Mouse (Mus musculus): ENCODE data around the gene Egr4.

DNA sequence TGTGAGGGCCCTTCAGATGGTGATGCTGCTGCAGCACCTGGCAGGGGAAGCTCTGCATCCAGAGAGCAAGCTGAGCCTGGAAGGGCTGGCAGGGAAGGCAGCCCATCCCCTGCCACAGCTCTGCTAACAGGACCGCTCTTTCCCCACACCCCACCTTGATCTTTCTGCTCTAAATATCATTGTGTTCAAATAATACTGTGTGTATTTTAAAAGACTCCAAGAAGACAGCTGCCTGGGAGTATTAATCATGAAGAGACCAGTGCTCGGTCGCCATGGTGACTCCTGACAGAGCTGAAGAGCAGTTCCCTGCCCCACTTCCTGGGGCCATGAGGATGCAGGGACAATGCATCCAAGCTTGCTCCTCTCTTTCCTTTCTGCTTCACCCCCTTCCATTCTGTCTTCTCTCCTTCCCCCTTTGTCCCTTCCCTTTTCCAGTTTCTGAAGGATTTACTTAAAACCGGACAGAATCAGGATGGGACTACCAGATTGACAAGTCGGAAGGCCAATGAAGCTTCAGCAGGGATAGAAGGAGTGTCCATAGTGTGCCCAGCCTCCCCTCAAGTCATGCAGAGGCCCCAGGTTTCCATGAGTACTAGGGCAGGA lies 4.8 kb upstream of the Egr4 start:
- no peak for TF ChIP-seq CTCF (IDR thresholded peaks at IDR 0.05; ENCODE audit: insufficient read depth, low read depth, low read length)
- no peak for TF ChIP-seq POLR2A (IDR thresholded peaks at IDR 0.05; ENCODE audit: insufficient read depth, low read depth, low read length)

Data from olfactory bulb, adult 2 months (tissue).